Mouse (Mus musculus) C2C12 (cell line): ENCODE measurements around the gene Six6.

Experiments used
- CEBPB ChIP-seq: IDR thresholded peaks from one replicate; pipeline ENCODE4 v1.6.1; 2011; ENCODE audit warnings: low read depth, mild to moderate bottlenecking, control low read depth, moderate library complexity
- CTCF ChIP-seq: IDR thresholded peaks from one replicate; pipeline ENCODE4 v1.5.1; 2011; ENCODE audit not compliant: control insufficient read depth, insufficient read depth, insufficient read length
- MYOG ChIP-seq: IDR thresholded peaks from one replicate; pipeline ENCODE4 v1.6.1; 2011; ENCODE audit not compliant: control insufficient read depth, insufficient read length; ENCODE audit errors: extremely low read depth
- USF1 ChIP-seq: IDR thresholded peaks from one replicate; pipeline ENCODE4 v1.6.1; 2011; ENCODE audit warnings: low read depth, mild to moderate bottlenecking, control low read depth, moderate library complexity

DNA sequence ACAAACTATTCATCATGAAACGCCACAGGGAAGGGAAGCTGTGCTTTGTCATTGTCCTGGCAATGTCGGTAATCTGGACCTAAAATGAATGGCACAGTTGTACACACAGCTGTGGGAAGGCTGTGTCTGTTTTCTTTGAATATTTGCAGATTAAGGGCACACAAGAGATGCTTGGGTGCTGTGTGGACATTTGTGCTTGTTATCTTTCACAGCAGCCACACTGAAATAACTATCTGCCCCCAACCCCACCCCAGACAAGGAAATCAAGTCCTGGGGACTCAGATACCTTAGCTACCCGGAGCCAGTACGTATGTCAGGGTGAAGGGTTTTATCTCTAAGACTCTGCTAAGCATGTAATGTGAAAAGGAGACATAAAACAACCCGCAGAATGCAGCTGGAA is 39.5 kb downstream of the Six6 start:
- TF ChIP-seq CTCF (no peak), USF1 (no peak), MYOG (no peak), CEBPB (no peak)
